14 mouse cellular contexts compared by ENCODE assay signal in the genomic region with DNA sequence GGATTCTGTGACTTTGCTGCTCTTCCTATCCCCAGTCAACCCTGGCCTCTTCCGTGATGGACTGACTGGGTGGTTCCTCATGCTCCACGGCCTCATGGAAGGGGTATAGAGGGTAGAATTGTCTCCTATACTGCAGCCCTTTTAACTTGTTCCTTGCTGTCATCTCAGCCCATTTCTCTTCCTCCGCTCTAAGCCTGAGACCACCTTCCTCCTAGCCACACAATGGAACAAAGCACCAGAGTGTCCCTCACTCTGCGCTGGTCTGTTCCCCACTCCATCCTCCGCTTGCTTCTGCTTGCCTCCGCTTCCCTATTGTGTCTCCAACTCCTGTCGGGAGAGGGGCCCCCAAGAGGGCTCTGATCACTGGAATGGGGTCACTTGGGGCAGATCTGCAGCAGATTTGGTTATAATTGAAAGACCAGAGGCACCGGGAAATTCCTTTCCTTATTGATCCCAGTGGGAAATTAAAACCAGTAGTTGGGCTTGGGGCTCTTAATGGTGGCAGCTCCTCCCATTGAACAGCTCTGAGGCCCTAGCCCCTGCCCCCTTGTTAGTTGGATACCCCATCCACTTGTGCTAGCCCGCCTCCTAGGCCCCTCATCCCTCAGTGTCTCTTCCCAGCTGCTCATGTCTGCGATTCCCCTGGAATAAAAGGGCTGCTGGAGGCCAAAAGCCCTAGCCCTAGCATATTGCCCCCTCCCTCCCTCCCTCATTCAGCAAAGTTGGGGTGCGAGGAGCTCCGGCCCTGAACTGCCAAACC. TPM values are rescaled to one million over a fixed set of nuclear protein-coding genes. Genes with fewer than 3 reads are reported as not detected.
DNase-seq lines count a peak whose midpoint lies in the region; ATAC-seq and TF ChIP-seq lines count a peak whose summit lies in the region.
"Had no signal": no experiment of that assay in that cellular context is flagged by ENCODE, and none has a peak within 500 bp of the region (broad histone marks: within the 10 kb centered on the region; RNA-seq: fewer than 3 reads in every experiment).

No protein-coding gene starts in this region.

- H3K79me2 ChIP-seq in myocyte (ENCODE audit: control insufficient read depth, insufficient read depth) = no peaks in the 10 kb centered on the region

- H3K27me3 ChIP-seq in hindbrain, embryonic 10.5 days (ENCODE audit: insufficient read depth, poor library complexity, severe bottlenecking) = no peaks in the 10 kb centered on the region
- H3K27me3 ChIP-seq in hindbrain, embryonic 16.5 days (replicated peaks; ENCODE audit: control insufficient read depth, insufficient read depth, low read length) = no peaks in the 10 kb centered on the region; the same call in none of the 2 replicates
- no peaks in the 10 kb centered on the region for H3K27me3 ChIP-seq in myocyte (ENCODE audit: control insufficient read depth, insufficient read depth, insufficient read length)

- H3K36me3 ChIP-seq in hindbrain, embryonic 10.5 days = peaks cover 35% of the 10 kb centered on the region
- H3K36me3 ChIP-seq in hindbrain, embryonic 16.5 days (ENCODE audit: control insufficient read depth, insufficient read depth, low read length) = peaks cover 8% of the 10 kb centered on the region
- peaks cover 11% of the 10 kb centered on the region for H3K36me3 ChIP-seq in myocyte (ENCODE audit: control insufficient read depth, insufficient read depth)

- peak overlapping the region; percentile 97 for H3K27ac ChIP-seq in hindbrain, embryonic 10.5 days
- no peak overlapping the region for H3K27ac ChIP-seq in hindbrain, embryonic 16.5 days (ENCODE audit: low read depth, low read length)
- H3K27ac ChIP-seq: kidney, postnatal 0 days; liver, embryonic 15.5 days; macrophage had no signal

- ATAC-seq in hindbrain, embryonic 16.5 days = no peak
- ATAC-seq in CD4-positive, CD25-positive, alpha-beta regulatory T cell, adult 4 months = no peak

- no peak overlapping the region for H3K4me2 ChIP-seq in hindbrain, embryonic 16.5 days (ENCODE audit: low read length)
- peak overlapping the region; percentile 38 for H3K4me2 ChIP-seq in myocyte (ENCODE audit: low read depth)
- H3K4me2 ChIP-seq: liver, embryonic 15.5 days had no signal

- H3K4me3 ChIP-seq in hindbrain, embryonic 10.5 days = peak overlapping the region; percentile 75
- H3K4me3 ChIP-seq in hindbrain, embryonic 16.5 days (ENCODE audit: low read length) = no peak overlapping the region
- H3K4me3 ChIP-seq in myocyte = no peak overlapping the region
- H3K4me3 ChIP-seq: liver, embryonic 15.5 days had no signal

- no peaks in the 10 kb centered on the region for H3K9me3 ChIP-seq in hindbrain, embryonic 10.5 days
- H3K9me3 ChIP-seq in hindbrain, embryonic 16.5 days (ENCODE audit: control insufficient read depth, low read length) = no peaks in the 10 kb centered on the region
- H3K9me3 ChIP-seq: liver, embryonic 15.5 days had no signal

- TF ChIP-seq POLR2A in myocyte (IDR thresholded peaks at IDR 0.05; ENCODE audit: insufficient read length, low read depth) = no peak

- 2% methylated on average over 12 of the region's 12 CpGs for WGBS in hindbrain, embryonic 10.5 days
- WGBS in hindbrain, embryonic 16.5 days = 19% methylated on average over 12 of the region's 12 CpGs

- peaks cover 77% of the 10 kb centered on the region for H3K4me1 ChIP-seq in hindbrain, embryonic 10.5 days (replicated peaks)
- peaks cover 33% of the 10 kb centered on the region for H3K4me1 ChIP-seq in hindbrain, embryonic 16.5 days (ENCODE audit: control insufficient read depth, insufficient read depth, low read depth, low read length)

- H3ac ChIP-seq in myocyte (ENCODE audit: control insufficient read depth, insufficient read length) = no peak overlapping the region

- no peak overlapping the region for H3K9ac ChIP-seq in hindbrain, embryonic 16.5 days (ENCODE audit: low read depth, low read length)
- H3K9ac ChIP-seq: liver, embryonic 15.5 days had no signal

- peak; percentile 66 for DNase-seq in hindbrain, embryonic 10.5 days (ENCODE audit: low spot score)
- DNase-seq in embryo, embryonic 11 days = peak; percentile 68
- peak; percentile 74 for DNase-seq in forelimb bud, embryonic 11.5 days (ENCODE audit: low read depth, low spot score)
- no peak for DNase-seq in left cerebral cortex, adult 18-20 months (ENCODE audit: low spot score in 2 of 2)
- DNase-seq in urinary bladder, postnatal 14 days (ENCODE audit: low spot score) = no peak
- DNase-seq: adrenal gland, adult 8-10 months; cerebellum, adult 2 months; heart, postnatal 36 days had no signal

TF ChIP-seq in myocyte, 11 proteins besides CTCF, POLR2A, EP300 and RAD21:
- TF ChIP-seq TCF12 (IDR thresholded peaks at IDR 0.05; ENCODE audit: insufficient read depth, poor library complexity, severe bottlenecking) = no peak
- TF ChIP-seq REST (IDR thresholded peaks at IDR 0.05; ENCODE audit: insufficient read depth, insufficient read length) = no peak
- TF ChIP-seq USF1 (IDR thresholded peaks at IDR 0.05; ENCODE audit: low read depth) = no peak
- no peak for TF ChIP-seq POLR2AphosphoS2 (IDR thresholded peaks at IDR 0.05; ENCODE audit: insufficient read length, low read depth)
- TF ChIP-seq SRF (IDR thresholded peaks at IDR 0.05; ENCODE audit: control insufficient read depth, insufficient read length, low read depth) = no peak
- no peak for TF ChIP-seq MAX (IDR thresholded peaks at IDR 0.05; ENCODE audit: low read depth)
- no peak for TF ChIP-seq TCF3 (IDR thresholded peaks at IDR 0.05; ENCODE audit: insufficient read length, low read depth)
TF ChIP-seq in myocyte: peak in this region for 0.

RNA-seq across cellular contexts. Expression of a gene that starts 2.5 kb away (rescaled TPM):
- polyA plus RNA-seq in hindbrain, embryonic 10.5 days (2016; fragmentation: Nextera tagmentation; extraction: Ambion mirVana) = 956 and 1,072 TPM in 2 replicates
- 49.1 and 52.4 TPM in 2 replicates for polyA plus RNA-seq in hindbrain, embryonic 16.5 days (2015; fragmentation: Nextera tagmentation; extraction: Ambion mirVana)
- 67.6 TPM for polyA plus RNA-seq in myocyte (2012; fragmentation: generic; extraction: Trizol)
- total RNA-seq in left cerebral cortex, adult 18-20 months (2021) = 1 to 10 TPM; 7.9 to 8.4 TPM
- not detected for polyA plus RNA-seq in CD4-positive, CD25-positive, alpha-beta regulatory T cell, adult 4 months (2017; shearing (Covaris generic))
- total RNA-seq: heart, postnatal 36 days had no signal
- polyA plus RNA-seq: macrophage had no signal

RNA-seq across cellular contexts. Expression of a gene that starts 15.4 kb away (rescaled TPM):
- 18.9 and 20.9 TPM in 2 replicates for polyA plus RNA-seq in hindbrain, embryonic 10.5 days (2016; fragmentation: Nextera tagmentation; extraction: Ambion mirVana)
- 20.5 and 24.8 TPM in 2 replicates for polyA plus RNA-seq in hindbrain, embryonic 16.5 days (2015; fragmentation: Nextera tagmentation; extraction: Ambion mirVana)
- 7.0 TPM for polyA plus RNA-seq in myocyte (2012; fragmentation: generic; extraction: Trizol)
- 10 to 100 TPM; 19.2 to 21.2 TPM for total RNA-seq in left cerebral cortex, adult 18-20 months (2021)
- polyA plus RNA-seq in CD4-positive, CD25-positive, alpha-beta regulatory T cell, adult 4 months (2017; shearing (Covaris generic)) = 10 to 100 TPM; 24.4 to 28.2 TPM

RNA-seq across cellular contexts. Expression of a gene that starts 15.8 kb away (rescaled TPM):
- 73.3 and 75.7 TPM in 2 replicates for polyA plus RNA-seq in hindbrain, embryonic 10.5 days (2016; fragmentation: Nextera tagmentation; extraction: Ambion mirVana)
- polyA plus RNA-seq in hindbrain, embryonic 16.5 days (2015; fragmentation: Nextera tagmentation; extraction: Ambion mirVana) = 22.7 and 28.9 TPM in 2 replicates
- polyA plus RNA-seq in myocyte (2012; fragmentation: generic; extraction: Trizol) = 19.4 TPM
- 10 to 100 TPM; 13.4 to 14.0 TPM for total RNA-seq in left cerebral cortex, adult 18-20 months (2021)
- polyA plus RNA-seq in CD4-positive, CD25-positive, alpha-beta regulatory T cell, adult 4 months (2017; shearing (Covaris generic)) = 10 to 100 TPM in 1 of 2 experiments, 1 to 10 TPM in 1; 8.5 to 15.1 TPM

RNA-seq across cellular contexts. Expression of a gene that starts 24.9 kb away (rescaled TPM):
- polyA plus RNA-seq in hindbrain, embryonic 10.5 days (2016; fragmentation: Nextera tagmentation; extraction: Ambion mirVana) = 109 and 143 TPM in 2 replicates
- 15.6 and 20.2 TPM in 2 replicates for polyA plus RNA-seq in hindbrain, embryonic 16.5 days (2015; fragmentation: Nextera tagmentation; extraction: Ambion mirVana)
- polyA plus RNA-seq in myocyte (2012; fragmentation: generic; extraction: Trizol) = 268 TPM
- total RNA-seq in left cerebral cortex, adult 18-20 months (2021) = 1 to 10 TPM; 4.6 to 9.5 TPM
- polyA plus RNA-seq in CD4-positive, CD25-positive, alpha-beta regulatory T cell, adult 4 months (2017; shearing (Covaris generic)) = not detected

RNA-seq across cellular contexts. Expression of a gene that starts 26.7 kb away (rescaled TPM):
- polyA plus RNA-seq in hindbrain, embryonic 10.5 days (2016; fragmentation: Nextera tagmentation; extraction: Ambion mirVana) = 74.7 and 76.1 TPM in 2 replicates
- 48.3 and 49.1 TPM in 2 replicates for polyA plus RNA-seq in hindbrain, embryonic 16.5 days (2015; fragmentation: Nextera tagmentation; extraction: Ambion mirVana)
- polyA plus RNA-seq in myocyte (2012; fragmentation: generic; extraction: Trizol) = 114 TPM
- 10 to 100 TPM; 53.6 to 53.7 TPM for total RNA-seq in left cerebral cortex, adult 18-20 months (2021)
- 100 to 1,000 TPM; 169 TPM for polyA plus RNA-seq in CD4-positive, CD25-positive, alpha-beta regulatory T cell, adult 4 months (2017; shearing (Covaris generic))

Comparison
In these comparisons a context has a peak if more than half of its experiments do, and no peak if none do; other contexts are left out.
1. DNase-seq: peak in hindbrain, embryonic 10.5 days (single experiment), embryo, embryonic 11 days (single experiment) and forelimb bud, embryonic 11.5 days (single experiment); none in left cerebral cortex, adult 18-20 months (0 of 2) and urinary bladder, postnatal 14 days (single experiment).
2. RNA of a gene that starts 2.5 kb away (polyA plus RNA-seq): 956 to 1,072 TPM in hindbrain, embryonic 10.5 days, 67.6 TPM in myocyte (single experiment) and 49.1 to 52.4 TPM in hindbrain, embryonic 16.5 days; not detected in CD4-positive, CD25-positive, alpha-beta regulatory T cell, adult 4 months; every median in the first group is over 10 times any median in the second.